7 mouse cellular contexts compared by ENCODE assay signal in genomic region chr1:183679949-183680348, GRCm38 (mm10).
DNase-seq lines count a peak whose midpoint lies in the region; ATAC-seq and TF ChIP-seq lines count a peak whose summit lies in the region.

No protein-coding gene starts in this region.

- H3K27me3 ChIP-seq in midbrain, postnatal 0 days (ENCODE audit: insufficient read depth, low read length): no peaks in the 10 kb centered on the region
- no peaks in the 10 kb centered on the region for H3K27me3 ChIP-seq in midbrain, embryonic 15.5 days (replicated peaks)
- H3K27me3 ChIP-seq in hindbrain, embryonic 10.5 days (ENCODE audit: insufficient read depth, poor library complexity, severe bottlenecking): no peaks in the 10 kb centered on the region

- TF ChIP-seq CTCF in midbrain, postnatal 0 days (IDR thresholded peaks at IDR 0.05): no peak

- H3K9me3 ChIP-seq in midbrain, postnatal 0 days (ENCODE audit: low read length): no peaks in the 10 kb centered on the region
- H3K9me3 ChIP-seq in midbrain, embryonic 15.5 days: no peaks in the 10 kb centered on the region
- H3K9me3 ChIP-seq in hindbrain, embryonic 10.5 days: no peaks in the 10 kb centered on the region

- H3K4me3 ChIP-seq in midbrain, postnatal 0 days (ENCODE audit: low read depth, low read length): no peak overlapping the region
- no peak overlapping the region for H3K4me3 ChIP-seq in midbrain, embryonic 15.5 days
- no peak overlapping the region for H3K4me3 ChIP-seq in hindbrain, embryonic 10.5 days

- ATAC-seq in midbrain, postnatal 0 days (ENCODE audit: low FRiP score): no peak
- ATAC-seq in midbrain, embryonic 15.5 days (replicated peaks): no peak

- peak; percentile 42 for DNase-seq in midbrain, postnatal 0 days (ENCODE audit: low spot score)
- peak; percentile 9 to 14 for DNase-seq in frontal cortex, postnatal 36 days (ENCODE audit: low spot score in 2 of 2)
- peak; percentile 61 for DNase-seq in heart, postnatal 25 days (ENCODE audit: low spot score)
- peak; percentile 14 for DNase-seq in ovary, postnatal 10 days (ENCODE audit: low spot score)
- no peak for DNase-seq in hindbrain, embryonic 10.5 days (ENCODE audit: low spot score)
- DNase-seq in thymus, postnatal 25 days: no peak

- no peak overlapping the region for H3K4me2 ChIP-seq in midbrain, postnatal 0 days (ENCODE audit: low read depth, low read length, poor library complexity, severe bottlenecking)
- no peak overlapping the region for H3K4me2 ChIP-seq in midbrain, embryonic 15.5 days

- no peak overlapping the region for H3K27ac ChIP-seq in midbrain, postnatal 0 days (ENCODE audit: low read depth, low read length)
- H3K27ac ChIP-seq in midbrain, embryonic 15.5 days: no peak overlapping the region
- no peak overlapping the region for H3K27ac ChIP-seq in hindbrain, embryonic 10.5 days

- 60% methylated on average over 11 of the region's 11 CpGs for WGBS in midbrain, postnatal 0 days
- 67% methylated on average over 11 of the region's 11 CpGs for WGBS in midbrain, embryonic 15.5 days
- 76% methylated on average over 11 of the region's 11 CpGs for WGBS in hindbrain, embryonic 10.5 days

- no peaks in the 10 kb centered on the region for H3K4me1 ChIP-seq in midbrain, postnatal 0 days (ENCODE audit: insufficient read depth, low read length)
- H3K4me1 ChIP-seq in midbrain, embryonic 15.5 days: no peaks in the 10 kb centered on the region
- H3K4me1 ChIP-seq in hindbrain, embryonic 10.5 days (replicated peaks): no peaks in the 10 kb centered on the region

- intact Hi-C loops in heart, postnatal 25 days (cut with DNase I): no loop called here

- no peak overlapping the region for H3K9ac ChIP-seq in midbrain, postnatal 0 days (replicated peaks; ENCODE audit: low read length, poor library complexity, severe bottlenecking)
- no peak overlapping the region for H3K9ac ChIP-seq in midbrain, embryonic 15.5 days

- H3K36me3 ChIP-seq in midbrain, postnatal 0 days (ENCODE audit: insufficient read depth, low read length): no peaks in the 10 kb centered on the region
- no peaks in the 10 kb centered on the region for H3K36me3 ChIP-seq in midbrain, embryonic 15.5 days (replicated peaks)
- no peaks in the 10 kb centered on the region for H3K36me3 ChIP-seq in hindbrain, embryonic 10.5 days

Comparison
In these comparisons a context has a peak if more than half of its experiments do, and no peak if none do; other contexts are left out.
1. DNase-seq: peak in midbrain, postnatal 0 days (single experiment), frontal cortex, postnatal 36 days (2 of 2), heart, postnatal 25 days (single experiment) and ovary, postnatal 10 days (single experiment); none in hindbrain, embryonic 10.5 days (single experiment) and thymus, postnatal 25 days (single experiment).